Mouse (Mus musculus) telencephalon, adult 2 months (tissue): ENCODE measurements at regions not wholly inside any gene's neighbourhood (a gene's known extent, or its start where the extent isn't known, plus 50 kb on each side); places are given as distances from the start of the nearest gene placed in this dataset.

Experiments used
- DNase-seq: peaks from one replicate; pipeline ENCODE4 v3.0.0-alpha.2; 2011; ENCODE audit warnings: low read depth, low spot score

GRCm38 (mm10) chr10:42068497-42068896 is 50.3 kb upstream of the Armc2 start:
- DNase-seq, result no peak
